Mouse (Mus musculus): ENCODE measurements around the gene Cep295nl.

Cep295nl gene

DNA sequence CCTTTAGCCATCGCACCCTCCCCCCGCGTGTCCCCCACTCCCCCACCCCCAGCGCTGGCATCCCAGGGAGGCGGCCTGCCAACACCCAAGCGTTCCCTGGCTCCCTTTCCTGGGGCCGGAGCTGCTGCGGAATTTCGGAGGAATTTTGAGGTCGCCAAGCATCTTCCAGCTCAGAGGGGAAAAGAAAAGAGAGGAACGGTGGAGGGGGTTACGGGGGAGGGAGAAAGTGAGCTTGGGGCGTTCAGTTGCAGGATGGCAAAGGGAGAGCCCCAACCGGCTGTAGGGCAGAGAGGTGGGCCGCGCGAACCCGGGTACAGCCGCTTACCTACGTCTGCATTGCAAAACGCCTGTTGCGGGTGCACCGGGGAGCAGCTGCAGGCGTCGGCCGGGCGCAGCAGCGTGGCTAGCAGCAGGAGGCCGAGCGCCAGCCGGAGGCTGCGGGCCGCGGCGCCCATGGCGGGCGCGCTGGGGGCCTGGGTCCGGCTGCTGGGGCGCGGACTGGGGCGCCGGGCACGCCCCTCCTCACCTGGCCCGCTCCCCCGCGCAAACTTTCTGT lies 12.4 kb upstream of the Cep295nl start:
- DNase-seq: no peak

- no peak for DNase-seq
Measured at GRCm38 (mm10) chr11:118349494-118349893, 7.2 kb upstream of the Cep295nl start.

DNA sequence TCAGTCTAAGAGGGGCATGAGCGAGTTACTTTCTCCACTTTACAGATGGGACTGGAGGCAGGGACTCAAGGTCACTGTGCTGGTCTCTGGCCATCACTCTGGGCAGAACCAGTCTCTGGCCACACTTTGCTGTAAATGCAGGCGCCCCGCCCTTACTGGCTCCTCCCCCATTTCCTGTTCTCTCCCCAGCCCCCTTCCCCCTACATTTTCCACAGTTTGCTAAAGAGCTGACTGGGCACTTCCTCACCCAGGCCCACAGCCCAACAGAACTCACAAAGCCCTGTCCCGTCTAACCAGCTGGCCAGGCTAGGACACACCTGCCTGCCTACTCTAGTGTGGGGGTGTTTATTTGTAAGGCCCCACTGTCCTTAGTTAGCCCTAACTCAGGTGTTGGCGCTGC lies 6.6 kb upstream of the Cep295nl start:
- DNase-seq: peak; percentile 62 to 79

GRCm38 (mm10) chr11:118348419-118348818 lies 6.1 kb upstream of the Cep295nl start:
- DNase-seq: peak; percentile 68 to 83

DNA sequence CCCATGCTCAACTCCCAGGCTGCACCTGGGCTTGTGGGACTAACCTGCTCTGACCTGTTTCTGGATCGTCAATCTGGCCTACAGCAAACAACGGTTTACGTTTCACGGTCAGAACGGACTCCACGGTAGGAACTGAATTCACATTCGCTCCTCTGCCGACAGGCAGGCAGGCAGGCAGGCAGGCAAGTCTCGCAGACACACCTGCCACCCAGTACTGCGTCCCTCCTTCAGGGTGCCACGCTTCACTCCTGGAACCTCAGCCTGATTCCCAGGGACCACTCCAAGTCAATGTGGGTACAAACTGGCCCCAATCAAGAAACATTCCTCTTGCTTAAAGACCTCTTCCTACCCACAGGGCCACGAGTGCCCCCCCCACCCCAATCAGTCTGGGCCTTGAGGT lies 5.6 kb upstream of the Cep295nl start:
- no peak for DNase-seq

- DNase-seq: no peak
Measured at GRCm38 (mm10) chr11:118347391-118347790, 5.1 kb upstream of the Cep295nl start.

DNA sequence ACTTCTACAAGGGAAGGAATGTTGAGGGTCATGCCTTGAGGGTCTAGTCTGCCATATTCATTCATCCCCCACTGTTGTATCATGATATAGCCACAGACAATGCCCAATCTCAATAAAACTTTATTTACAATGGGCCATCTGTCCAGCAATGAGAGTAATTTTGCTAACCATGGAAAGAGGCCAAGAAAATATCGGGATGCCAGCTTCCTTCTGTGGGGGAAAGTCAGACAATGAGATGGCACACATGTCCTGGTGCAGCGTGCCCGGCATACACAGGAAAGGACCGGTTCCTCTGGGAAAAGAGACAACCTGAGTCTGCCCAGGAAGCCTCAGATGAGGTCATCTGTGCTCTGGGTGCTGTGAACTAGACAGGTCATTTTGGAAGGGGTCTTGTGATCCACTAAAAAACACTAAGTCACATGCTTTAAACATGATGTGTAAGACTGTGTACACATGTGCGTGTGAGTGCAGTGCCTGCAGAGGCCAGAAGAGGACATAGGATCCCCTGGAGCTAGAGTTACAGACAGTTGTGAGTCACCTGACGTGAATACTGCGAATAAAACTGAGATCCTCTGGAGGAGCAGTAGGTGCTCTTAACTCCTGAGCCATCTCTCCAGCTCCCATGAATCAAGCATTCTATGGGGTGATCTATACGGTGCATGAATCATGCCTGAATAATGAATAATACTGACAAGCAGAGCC lies 4.2 kb upstream of the Cep295nl start:
- no peak for DNase-seq

- DNase-seq: no peak
Measured at GRCm38 (mm10) chr11:118345693-118346092, 3.4 kb upstream of the Cep295nl start.

DNA sequence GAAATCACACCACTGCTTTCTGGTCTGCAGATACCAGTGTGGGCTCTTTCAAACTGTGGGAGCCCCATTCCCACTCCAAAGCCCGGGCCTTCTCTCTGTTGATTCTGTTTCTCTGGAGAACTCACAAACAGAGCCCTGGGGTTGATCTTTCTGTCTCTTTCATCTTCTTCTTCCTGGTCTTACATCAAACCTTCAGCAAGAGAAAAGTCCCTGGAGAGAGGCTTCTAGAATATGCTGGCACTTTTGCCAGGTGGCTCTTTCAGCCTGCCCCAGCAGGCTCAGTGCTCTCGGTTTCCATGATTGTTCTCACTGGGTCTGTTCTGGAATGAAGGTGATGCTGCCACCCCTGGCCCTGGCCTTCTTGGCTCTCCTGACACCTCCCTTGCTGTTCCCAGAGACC lies 1.3 kb upstream of the Cep295nl start:
- DNase-seq: no peak

- DNase-seq: peak; percentile 48 to 63
Measured at GRCm38 (mm10) chr11:118337491-118338168, 4.7 kb downstream of the Cep295nl start.

- no peak for DNase-seq
Measured at GRCm38 (mm10) chr11:118333431-118333830, 8.9 kb downstream of the Cep295nl start.

GRCm38 (mm10) chr11:118332376-118332775 lies 9.9 kb downstream of the Cep295nl start:
- no peak for DNase-seq

- no peak for DNase-seq
Measured at GRCm38 (mm10) chr11:118330777-118331176, 11.5 kb downstream of the Cep295nl start.

DNA sequence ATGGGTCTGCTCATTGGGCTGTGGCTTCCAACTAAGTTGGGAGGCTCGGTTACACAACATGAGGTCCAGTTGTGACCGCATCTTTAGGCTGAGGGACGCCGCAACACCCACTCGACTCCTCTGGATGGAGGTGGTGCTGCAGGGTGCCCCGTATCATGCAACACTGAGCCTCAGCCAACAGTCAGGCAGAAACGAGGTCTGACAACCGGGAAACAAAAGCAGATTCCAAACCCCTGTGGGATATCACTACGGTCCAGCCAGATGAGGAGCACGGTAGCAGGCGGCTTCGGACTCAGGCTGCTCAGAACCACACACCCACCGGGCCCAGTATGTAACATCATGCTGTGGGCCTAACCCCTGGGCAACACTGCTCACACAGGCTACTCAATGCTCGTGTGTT lies 11.9 kb downstream of the Cep295nl start:
- no peak for DNase-seq

DNA sequence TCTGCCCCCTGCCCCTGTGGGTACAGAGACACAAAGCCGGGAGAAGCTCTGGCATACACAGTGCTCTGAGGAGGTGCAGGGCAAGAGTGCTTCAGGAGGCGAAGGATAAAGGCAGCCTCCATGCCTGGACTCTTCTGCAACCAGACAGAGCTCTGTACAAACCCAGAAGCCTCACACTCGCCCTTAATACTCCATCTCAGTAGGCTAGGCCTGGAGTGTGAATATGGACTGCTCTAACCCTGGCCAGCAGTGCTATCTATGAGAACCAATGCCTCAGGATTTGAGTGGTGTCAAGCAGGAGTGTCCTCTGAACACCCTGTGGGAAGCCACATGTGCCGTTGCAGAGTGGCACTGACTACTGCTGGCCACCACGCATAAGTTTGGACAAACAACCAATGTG lies 13.4 kb downstream of the Cep295nl start:
- no peak for DNase-seq

- DNase-seq: no peak
Measured at GRCm38 (mm10) chr11:118328511-118328910, 13.8 kb downstream of the Cep295nl start.

DNA sequence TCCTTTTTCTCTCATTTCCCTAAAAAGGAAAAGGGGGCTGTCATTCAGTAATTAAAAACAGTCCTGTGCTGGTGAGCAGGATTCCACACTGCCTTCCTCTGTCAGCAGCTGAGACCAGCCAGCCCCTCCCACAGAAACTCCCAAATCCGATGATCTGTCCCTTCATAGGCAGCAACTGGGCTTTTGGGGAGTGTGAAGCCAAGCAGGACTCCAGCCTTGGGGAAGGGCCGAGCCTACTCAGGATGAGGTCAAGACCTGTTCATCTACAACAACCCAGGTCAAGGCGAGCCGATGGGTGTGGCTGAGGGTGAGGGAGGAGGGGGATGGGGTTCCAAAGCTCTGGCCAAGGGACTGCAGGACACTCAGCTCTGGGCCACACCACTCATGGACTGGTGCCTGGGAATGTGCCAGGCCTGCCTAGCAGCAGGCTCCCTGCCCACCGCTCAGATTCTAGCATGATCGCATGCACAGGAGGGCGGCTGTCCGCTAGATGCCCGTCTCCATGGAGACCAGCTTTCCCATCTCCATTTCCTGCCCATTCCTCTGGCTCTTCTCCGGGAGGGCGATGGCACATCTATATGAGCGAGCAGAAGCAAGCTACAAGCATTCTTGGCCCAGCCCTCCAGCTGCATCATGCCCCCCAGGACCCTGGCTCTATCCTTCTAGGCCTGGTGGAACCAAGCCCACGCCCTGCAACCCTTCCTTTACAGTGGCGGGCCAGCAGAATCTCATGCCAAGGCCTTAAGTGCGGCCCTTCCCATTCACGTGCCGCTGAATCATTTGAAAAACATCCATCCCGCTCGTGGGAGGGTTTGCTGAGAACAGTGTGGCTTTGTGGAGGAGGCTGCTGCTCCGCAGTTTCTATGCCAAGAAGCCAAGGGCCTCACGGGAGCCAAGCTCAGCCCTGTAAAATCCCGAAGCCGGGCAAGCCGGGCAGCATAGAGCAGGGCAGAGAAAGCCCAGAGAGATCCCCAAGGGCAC lies 15.0 kb downstream of the Cep295nl start:
- DNase-seq: no peak

DNA sequence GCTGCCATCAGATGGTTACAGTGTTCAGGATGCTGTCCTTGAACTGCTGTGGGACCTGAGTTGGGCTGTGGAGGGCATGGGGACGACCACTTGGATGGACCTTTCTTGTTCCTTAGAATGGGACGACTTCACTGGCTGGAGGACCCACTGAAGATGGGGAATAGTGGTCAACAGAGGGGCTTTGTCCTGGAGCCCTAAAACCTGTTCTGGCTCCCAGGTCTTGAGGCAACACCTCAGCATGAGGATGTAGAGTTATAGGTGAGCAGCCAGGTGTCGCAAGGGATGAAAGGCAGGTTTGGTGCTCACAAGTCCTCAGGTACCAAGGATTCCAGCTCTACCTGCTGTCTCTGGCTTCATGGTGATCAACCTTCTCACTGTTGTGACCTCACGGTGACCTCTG lies 15.8 kb downstream of the Cep295nl start:
- DNase-seq: no peak

GRCm38 (mm10) chr11:118324541-118324940 lies 17.8 kb downstream of the Cep295nl start:
- no peak for DNase-seq

DNA sequence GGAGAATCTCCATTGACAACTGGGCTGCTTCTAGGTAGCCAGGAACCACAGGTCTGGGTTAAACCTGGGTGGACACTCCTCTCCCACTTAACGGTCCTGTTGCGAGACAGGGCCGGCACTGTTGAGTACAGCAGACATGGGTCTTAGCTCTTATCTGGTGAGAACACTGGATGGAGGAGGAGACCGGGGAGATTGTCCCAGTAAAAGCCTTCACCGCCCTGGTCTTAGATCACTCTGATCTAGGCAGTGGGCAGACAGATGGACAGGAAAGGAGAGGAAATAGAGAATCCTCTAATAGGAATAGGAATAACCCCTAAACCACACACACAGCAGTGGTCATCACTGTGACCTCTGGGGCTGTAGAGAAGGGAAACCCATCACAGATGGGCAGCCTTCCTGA lies 18.3 kb downstream of the Cep295nl start:
- DNase-seq: no peak

DNA sequence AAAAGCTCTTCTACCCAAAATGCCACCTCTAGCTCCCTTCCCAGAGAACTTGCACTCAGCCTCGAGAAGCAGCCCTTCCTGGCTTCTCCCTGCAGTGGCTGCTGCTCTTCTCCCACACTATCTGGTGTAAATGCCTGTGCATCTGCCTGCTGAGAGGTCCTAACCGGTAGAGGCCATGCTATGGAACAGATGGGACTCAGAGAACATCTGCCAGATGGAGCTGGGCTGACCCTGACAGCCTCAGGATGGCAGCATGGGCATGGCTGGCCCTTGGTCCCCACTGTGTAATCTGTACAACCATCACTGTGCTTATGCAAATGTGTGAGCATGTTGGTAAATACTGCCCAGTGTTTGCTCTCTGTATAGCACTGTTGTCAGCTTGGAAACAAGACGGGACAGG lies 19.7 kb downstream of the Cep295nl start:
- DNase-seq: no peak

- DNase-seq: no peak
Measured at GRCm38 (mm10) chr11:118321971-118322370, 20.3 kb downstream of the Cep295nl start.

- no peak for DNase-seq
Measured at GRCm38 (mm10) chr11:118321500-118321899, 20.8 kb downstream of the Cep295nl start.
